Mouse (Mus musculus): ENCODE data around the gene Lrmda. TPM values are rescaled to one million over a fixed set of nuclear protein-coding genes. Genes with fewer than 3 reads are reported as not detected.
A peak's percentile ranks its signal among the peaks of the same experiment; 100 is the strongest.

Gene Lrmda
- polyA plus RNA-seq, 1 experiment from 2014 or later: 0.55 TPM

GRCm38 (mm10) chr14:22421668-22422067, 402.2 kb downstream of the Lrmda start:
- no peak overlapping the region for H3K4me3 ChIP-seq
- 0 out of 2 replicates have a peak, but pooled peaks cover 3% of the 10 kb centered on the region for H3K4me1 ChIP-seq (replicated peaks)
- H3K27ac ChIP-seq: no peak overlapping the region
- no peak for DNase-seq (ENCODE audit: low spot score)
- H3K27me3 ChIP-seq (ENCODE audit: insufficient read depth, poor library complexity, severe bottlenecking): peaks cover 3% of the 10 kb centered on the region; the same call in 1 of the 2 replicates
- H3K9me3 ChIP-seq: no peaks in the 10 kb centered on the region
- 89% methylated on average over 4 of the region's 4 CpGs for WGBS
- no peaks in the 10 kb centered on the region for H3K36me3 ChIP-seq

- H3K36me3 ChIP-seq: no peaks in the 10 kb centered on the region
- no peak for DNase-seq (ENCODE audit: low spot score)
- no peaks in the 10 kb centered on the region for H3K9me3 ChIP-seq
- H3K4me1 ChIP-seq (replicated peaks): 0 out of 2 replicates have a peak, but pooled peaks cover 1% of the 10 kb centered on the region
- no peak overlapping the region for H3K4me3 ChIP-seq
- H3K27me3 ChIP-seq (ENCODE audit: insufficient read depth, poor library complexity, severe bottlenecking): peaks cover 8% of the 10 kb centered on the region; the same call in 1 of the 2 replicates
- WGBS: 89% methylated on average over 7 of the region's 7 CpGs
- H3K27ac ChIP-seq: no peak overlapping the region
Measured at GRCm38 (mm10) chr14:22425018-22425534, 405.6 kb downstream of the Lrmda start.

- no peaks in the 10 kb centered on the region for H3K9me3 ChIP-seq
- H3K4me1 ChIP-seq (replicated peaks): peaks cover 12% of the 10 kb centered on the region
- no peak overlapping the region for H3K27ac ChIP-seq
- WGBS: 80% methylated on average over 3 of the region's 3 CpGs
- H3K36me3 ChIP-seq: no peaks in the 10 kb centered on the region
- no peak for DNase-seq (ENCODE audit: low spot score)
- H3K4me3 ChIP-seq: no peak overlapping the region
- H3K27me3 ChIP-seq (ENCODE audit: insufficient read depth, poor library complexity, severe bottlenecking): 0 out of 2 replicates have a peak, but pooled peaks cover 10% of the 10 kb centered on the region
Measured at GRCm38 (mm10) chr14:22435441-22435840, 415.9 kb downstream of the Lrmda start.

- Histone ChIP-seq H3K9me3 (no peaks in the 10 kb centered on the region), H3K36me3 (no peaks in the 10 kb centered on the region), H3K4me1 (replicated peaks) (peaks cover 17% of the 10 kb centered on the region), H3K27me3 (ENCODE audit: insufficient read depth, poor library complexity, severe bottlenecking) (0 out of 2 replicates have a peak, but pooled peaks cover 10% of the 10 kb centered on the region), H3K4me3 (no peak overlapping the region), H3K27ac (no peak overlapping the region)
- no peak for DNase-seq (ENCODE audit: low spot score)
- WGBS: 77% methylated on average over 4 of the region's 4 CpGs
Measured at GRCm38 (mm10) chr14:22435860-22436377, 416.4 kb downstream of the Lrmda start.

GRCm38 (mm10) chr14:22440341-22440999, 421.0 kb downstream of the Lrmda start:
- H3K27me3 ChIP-seq (ENCODE audit: insufficient read depth, poor library complexity, severe bottlenecking): peaks cover 34% of the 10 kb centered on the region
- H3K9me3 ChIP-seq: no peaks in the 10 kb centered on the region
- 30% methylated on average over 18 of the region's 18 CpGs for WGBS
- no peaks in the 10 kb centered on the region for H3K36me3 ChIP-seq
- H3K4me1 ChIP-seq (replicated peaks): peaks cover 22% of the 10 kb centered on the region
- H3K4me3 ChIP-seq: peak overlapping the region; percentile 21; the same call in 1 of the 2 replicates
- peak; percentile 43 for DNase-seq (ENCODE audit: low spot score)
- peak overlapping the region; percentile 40 for H3K27ac ChIP-seq

GRCm38 (mm10) chr14:22441859-22442447, 422.4 kb downstream of the Lrmda start:
- Histone ChIP-seq H3K36me3 (no peaks in the 10 kb centered on the region), H3K27ac (no peak overlapping the region), H3K4me1 (replicated peaks) (peaks cover 22% of the 10 kb centered on the region), H3K27me3 (ENCODE audit: insufficient read depth, poor library complexity, severe bottlenecking) (peaks cover 41% of the 10 kb centered on the region), H3K4me3 (no peak overlapping the region), H3K9me3 (no peaks in the 10 kb centered on the region)
- DNase-seq (ENCODE audit: low spot score): no peak
- 76% methylated on average over 5 of the region's 5 CpGs for WGBS

GRCm38 (mm10) chr14:22442719-22443118, 423.2 kb downstream of the Lrmda start:
- 80% methylated on average over 5 of the region's 5 CpGs for WGBS
- Histone ChIP-seq H3K9me3 (no peaks in the 10 kb centered on the region), H3K27ac (no peak overlapping the region), H3K4me3 (no peak overlapping the region), H3K4me1 (replicated peaks) (peaks cover 22% of the 10 kb centered on the region), H3K36me3 (no peaks in the 10 kb centered on the region), H3K27me3 (ENCODE audit: insufficient read depth, poor library complexity, severe bottlenecking) (peaks cover 41% of the 10 kb centered on the region)
- no peak for DNase-seq (ENCODE audit: low spot score)

- Histone ChIP-seq H3K36me3 (no peaks in the 10 kb centered on the region), H3K4me3 (no peak overlapping the region), H3K9me3 (no peaks in the 10 kb centered on the region), H3K27me3 (ENCODE audit: insufficient read depth, poor library complexity, severe bottlenecking) (peaks cover 48% of the 10 kb centered on the region), H3K4me1 (replicated peaks) (peaks cover 20% of the 10 kb centered on the region), H3K27ac (no peak overlapping the region)
- no peak for DNase-seq (ENCODE audit: low spot score)
- 89% methylated on average over 2 of the region's 2 CpGs for WGBS
Measured at GRCm38 (mm10) chr14:22444541-22444940, 425.0 kb downstream of the Lrmda start.

GRCm38 (mm10) chr14:22445161-22445821, 425.8 kb downstream of the Lrmda start:
- Histone ChIP-seq H3K36me3 (no peaks in the 10 kb centered on the region), H3K4me1 (replicated peaks) (peaks cover 12% of the 10 kb centered on the region), H3K9me3 (no peaks in the 10 kb centered on the region), H3K4me3 (no peak overlapping the region), H3K27me3 (ENCODE audit: insufficient read depth, poor library complexity, severe bottlenecking) (peaks cover 50% of the 10 kb centered on the region), H3K27ac (no peak overlapping the region)
- WGBS: 89% methylated on average over 5 of the region's 5 CpGs
- DNase-seq (ENCODE audit: low spot score): no peak

GRCm38 (mm10) chr14:22445841-22446570, 426.5 kb downstream of the Lrmda start:
- H3K9me3 ChIP-seq: no peaks in the 10 kb centered on the region
- H3K27me3 ChIP-seq (ENCODE audit: insufficient read depth, poor library complexity, severe bottlenecking): peaks cover 56% of the 10 kb centered on the region
- H3K4me3 ChIP-seq: no peak overlapping the region
- H3K27ac ChIP-seq: no peak overlapping the region
- H3K36me3 ChIP-seq: no peaks in the 10 kb centered on the region
- no peak for DNase-seq (ENCODE audit: low spot score)
- H3K4me1 ChIP-seq (replicated peaks): peaks cover 5% of the 10 kb centered on the region
- 80% methylated on average over 2 of the region's 2 CpGs for WGBS

- DNase-seq (ENCODE audit: low spot score): no peak
- no peaks in the 10 kb centered on the region for H3K9me3 ChIP-seq
- no peak overlapping the region for H3K27ac ChIP-seq
- H3K36me3 ChIP-seq: no peaks in the 10 kb centered on the region
- peaks cover 5% of the 10 kb centered on the region; the same call in 1 of the 2 replicates for H3K4me1 ChIP-seq (replicated peaks)
- no peak overlapping the region for H3K4me3 ChIP-seq
- 81% methylated on average over 4 of the region's 4 CpGs for WGBS
- H3K27me3 ChIP-seq (ENCODE audit: insufficient read depth, poor library complexity, severe bottlenecking): peaks cover 68% of the 10 kb centered on the region
Measured at GRCm38 (mm10) chr14:22451603-22452002, 432.1 kb downstream of the Lrmda start.

GRCm38 (mm10) chr14:22464314-22464713, 444.8 kb downstream of the Lrmda start:
- Histone ChIP-seq H3K4me3 (no peak overlapping the region), H3K36me3 (no peaks in the 10 kb centered on the region), H3K4me1 (replicated peaks) (0 out of 2 replicates have a peak, but pooled peaks cover 3% of the 10 kb centered on the region), H3K9me3 (peaks cover 5% of the 10 kb centered on the region; the same call in 1 of the 2 replicates), H3K27me3 (ENCODE audit: insufficient read depth, poor library complexity, severe bottlenecking) (peaks cover 15% of the 10 kb centered on the region), H3K27ac (no peak overlapping the region)
- WGBS: 62% methylated on average over 1 of the region's 1 CpGs
- no peak for DNase-seq (ENCODE audit: low spot score)

Measured in hindbrain, embryonic 10.5 days (tissue).